Comparison of ENCODE assay signal across 16 mouse cellular contexts in the genomic region with DNA sequence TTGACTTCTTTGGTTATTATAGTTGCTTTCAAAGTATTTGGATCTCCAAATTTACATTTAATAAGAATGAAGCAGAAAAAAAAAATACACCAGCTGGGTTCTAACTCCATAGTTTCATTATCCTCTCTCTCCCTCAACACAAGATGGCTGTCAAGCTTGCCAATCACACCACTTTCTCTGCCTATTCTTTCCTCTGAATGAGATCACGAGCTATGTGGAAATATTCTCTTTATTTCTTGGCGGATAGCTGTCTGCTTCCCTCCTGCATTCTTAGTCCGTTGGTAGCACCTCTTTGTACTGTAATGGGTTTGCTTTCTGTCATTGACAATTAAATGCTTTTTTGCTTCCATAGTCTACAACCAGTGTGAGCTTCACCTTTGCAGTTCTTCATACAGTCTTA.
"Had no signal": no experiment of that assay in that cellular context is flagged by ENCODE, and none has a peak within 500 bp of the region (broad histone marks: within the 10 kb centered on the region; RNA-seq: fewer than 3 reads in every experiment).

No protein-coding gene starts in this region.

- H3K27me3 ChIP-seq: lung, embryonic 15.5 days; megakaryocyte, embryonic 14.5 days; midbrain, embryonic 13.5 days; midbrain, embryonic 15.5 days; neural tube, embryonic 12.5 days; stomach, embryonic 15.5 days had no signal

- ATAC-seq: lung, postnatal 0 days; midbrain, embryonic 13.5 days; midbrain, embryonic 15.5 days had no signal

- H3K4me1 ChIP-seq: lung, embryonic 15.5 days; megakaryocyte, embryonic 14.5 days; midbrain, embryonic 15.5 days; neural tube, embryonic 12.5 days; stomach, embryonic 15.5 days had no signal

- H3K27ac ChIP-seq: lung, embryonic 15.5 days; macrophage; midbrain, embryonic 13.5 days; midbrain, embryonic 15.5 days; neural tube, embryonic 12.5 days; stomach, embryonic 15.5 days had no signal

- H3K4me2 ChIP-seq: lung, embryonic 15.5 days; midbrain, embryonic 11.5 days; midbrain, embryonic 13.5 days; midbrain, embryonic 15.5 days; neural tube, embryonic 12.5 days; stomach, embryonic 15.5 days had no signal

- H3K9ac ChIP-seq: lung, embryonic 15.5 days; midbrain, embryonic 13.5 days; midbrain, embryonic 15.5 days; neural tube, embryonic 12.5 days; stomach, embryonic 15.5 days had no signal

- H3K4me3 ChIP-seq: lung, embryonic 15.5 days; megakaryocyte, embryonic 14.5 days; midbrain, embryonic 13.5 days; midbrain, embryonic 15.5 days; neural tube, embryonic 12.5 days; stomach, embryonic 15.5 days had no signal

- H3K9me3 ChIP-seq: lung, embryonic 15.5 days; megakaryocyte, embryonic 14.5 days; midbrain, embryonic 13.5 days; midbrain, embryonic 15.5 days; neural tube, embryonic 12.5 days; stomach, embryonic 15.5 days had no signal

- DNase-seq: lung, adult 2 months; lung, postnatal 14 days; lung, postnatal 36 days; right cerebral cortex, postnatal 14 days; thymus, adult 18-20 months; thymus, postnatal 14 days; thymus, postnatal 36 days had no signal

- H3K36me3 ChIP-seq: lung, embryonic 15.5 days; midbrain, embryonic 13.5 days; midbrain, embryonic 15.5 days; neural tube, embryonic 12.5 days; stomach, embryonic 15.5 days had no signal
